Mouse (Mus musculus) left cerebral cortex, adult 18-20 months (tissue): Measurements from ENCODE around the gene Prss12. TPM values are rescaled to one million over a fixed set of nuclear protein-coding genes. Genes with fewer than 3 reads are reported as not detected.

Experiments used
- DNase-seq, 2 experiments: peaks; one replicate each; pipeline ENCODE4 v3.0.0; 2021 to 2022; ENCODE audit warnings: low spot score in 2 of 2, mixed read lengths in 1 of 2
- long read RNA-seq, 2 experiments: library from polyadenylated mRNA; stranded (forward); transcript quantifications; one replicate each; pipeline ENCODE4 v2.0.0; 2021
- total RNA-seq, 2 experiments: library from RNA; stranded (reverse); gene quantifications; 2 replicates each; pipeline ENCODE4 v1.2.3; 2021

Gene Prss12
- total RNA-seq, result 10 to 100 TPM; 15.6 to 22.2 TPM
- long read RNA-seq, experiment 1, transcript Prss12-201 (11 exons, 2,602 nt), result major isoform, 33 of 35 reads
- long read RNA-seq, experiment 1, partial matches to known transcripts, result 2 of 35 reads
- long read RNA-seq, experiment 1, other reads (novel, unspliced or antisense), result 0 of 35 reads
- long read RNA-seq, experiment 2, transcript Prss12-201 (11 exons, 2,602 nt), result major isoform, 39 of 42 reads
- long read RNA-seq, experiment 2, partial matches to known transcripts, result 2 of 42 reads
- long read RNA-seq, experiment 2, other reads (novel, unspliced or antisense), result 1 of 42 reads

DNA sequence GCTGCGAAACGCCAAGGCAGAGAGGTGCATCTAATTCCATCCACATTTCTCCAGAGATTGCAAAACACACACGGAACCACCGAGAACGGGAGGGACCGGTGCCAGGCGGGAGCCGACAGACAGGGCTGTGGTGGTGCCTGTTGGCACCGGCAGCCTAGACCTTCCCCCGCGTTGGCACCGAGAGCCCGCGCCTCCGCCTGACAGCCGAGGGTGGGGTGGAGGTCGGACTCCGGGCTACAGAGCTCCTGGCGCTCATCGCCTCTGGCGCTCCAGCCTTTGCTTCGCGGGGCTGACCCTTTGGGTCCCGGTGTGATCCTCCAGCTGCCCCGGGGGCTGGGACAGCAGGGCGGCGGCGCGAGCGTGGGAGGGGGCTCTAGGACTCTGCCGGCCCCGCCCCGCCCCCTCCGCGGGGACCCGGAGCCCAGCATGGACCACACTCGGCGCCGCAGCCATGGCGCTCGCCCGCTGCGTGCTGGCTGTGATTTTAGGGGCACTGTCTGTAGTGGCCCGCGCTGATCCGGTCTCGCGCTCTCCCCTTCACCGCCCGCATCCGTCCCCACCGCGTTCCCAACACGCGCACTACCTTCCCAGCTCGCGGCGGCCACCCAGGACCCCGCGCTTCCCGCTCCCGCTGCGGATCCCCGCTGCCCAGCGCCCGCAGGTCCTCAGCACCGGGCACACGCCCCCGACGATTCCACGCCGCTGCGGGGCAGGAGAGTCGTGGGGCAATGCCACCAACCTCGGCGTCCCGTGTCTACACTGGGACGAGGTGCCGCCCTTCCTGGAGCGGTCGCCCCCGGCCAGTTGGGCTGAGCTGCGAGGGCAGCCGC, at the start of gene Prss12:
Gene Prss12, plus strand, starts transcription at position 206 of the 830 bp plus-strand sequence.
- peak; percentile 55 to 80 for DNase-seq

DNA sequence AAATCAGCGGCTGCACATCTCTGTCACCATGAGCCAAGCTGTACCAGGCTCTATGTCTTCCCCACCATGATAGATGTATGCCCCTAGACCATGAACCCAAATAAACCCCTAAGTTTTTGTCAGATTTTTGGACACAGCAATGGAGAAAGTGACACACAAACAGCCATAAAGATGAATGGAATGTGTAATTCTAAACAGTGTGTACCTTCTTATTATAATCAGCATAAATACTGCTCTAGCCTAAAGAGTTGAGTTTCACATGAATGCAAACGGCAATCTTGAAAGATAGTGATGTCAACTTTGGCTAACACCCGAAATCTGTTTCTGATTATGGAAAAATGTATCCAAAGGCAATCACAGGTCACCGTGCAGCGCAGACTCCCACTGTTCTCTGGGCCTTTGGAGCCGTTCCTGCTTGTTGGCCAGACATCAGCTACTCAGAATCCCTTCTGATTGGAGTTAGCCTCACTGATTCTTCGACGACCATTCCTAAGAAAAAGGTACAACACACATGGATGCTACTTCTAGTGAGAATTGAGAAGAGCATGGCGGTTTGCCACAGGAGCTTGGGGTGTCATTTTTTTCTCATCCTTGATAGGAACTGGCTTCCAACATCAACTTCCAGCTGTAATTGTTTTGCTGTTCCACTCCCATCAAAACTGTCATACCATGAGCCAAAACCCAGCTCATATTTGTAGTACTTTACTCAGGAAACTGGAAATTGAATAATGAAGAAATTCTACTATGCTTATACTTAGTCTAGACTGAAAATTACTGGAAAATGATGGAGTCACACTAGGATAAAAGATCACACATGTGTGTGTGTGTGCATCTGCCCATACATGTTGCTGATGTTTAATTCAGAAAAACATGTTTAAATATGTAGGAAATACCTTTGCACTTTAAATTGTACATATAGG, 48.9 kb upstream of the Prss12 start:
- no peak for DNase-seq

DNA sequence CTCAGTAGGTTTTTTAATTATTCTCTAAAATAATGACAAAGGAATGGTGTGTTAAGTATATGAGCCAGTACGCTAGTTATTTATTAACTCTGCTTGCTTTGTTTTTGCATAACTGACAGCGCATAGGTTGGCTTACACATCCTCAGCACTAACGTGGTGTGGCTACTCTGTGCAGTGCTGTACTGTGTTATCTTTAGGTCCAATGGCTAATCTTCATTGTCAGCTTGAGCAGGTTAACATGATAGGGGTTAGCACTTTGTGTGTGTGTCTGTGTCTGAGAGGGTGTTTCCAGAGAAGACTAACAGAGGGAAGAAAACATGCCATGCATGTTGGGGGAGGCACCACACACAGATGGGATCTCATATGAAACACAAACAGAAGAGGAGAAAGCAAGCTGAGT, 41.8 kb upstream of the Prss12 start:
- no peak for DNase-seq

DNA sequence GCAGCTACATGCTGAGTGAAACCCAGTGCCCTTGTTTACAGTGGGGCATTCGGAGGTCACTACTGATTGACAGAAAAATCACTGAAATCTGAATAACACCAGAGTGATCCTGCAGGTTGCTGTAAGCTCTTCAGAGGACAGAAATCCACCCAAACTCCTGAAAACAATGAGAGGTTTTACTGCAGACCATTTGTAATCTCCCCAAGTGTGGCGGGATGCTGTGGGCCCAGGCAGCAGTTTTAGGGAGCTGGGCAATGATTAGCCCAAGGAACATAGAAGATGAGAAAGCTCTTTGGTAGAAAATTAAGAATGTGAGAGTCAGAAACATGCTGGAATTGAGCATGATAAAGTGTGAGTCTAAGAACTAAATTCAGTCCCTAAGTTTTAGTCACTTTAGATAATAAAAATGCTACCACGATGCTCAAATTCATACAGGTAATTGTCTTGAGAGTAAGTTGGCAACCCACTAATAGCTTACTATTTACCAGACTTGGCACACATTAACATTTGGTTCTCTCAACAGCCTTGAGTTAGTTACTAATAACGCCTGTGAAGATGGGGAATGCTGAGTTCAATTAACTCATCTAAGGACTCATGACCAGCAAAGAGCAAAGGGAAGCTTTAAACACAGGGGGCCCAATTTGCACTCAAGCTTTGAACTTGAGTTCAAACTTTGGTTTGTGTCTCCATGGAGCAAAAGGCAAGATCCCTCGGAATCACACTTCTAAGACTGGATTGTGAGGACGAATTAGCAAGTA, 34.7 kb upstream of the Prss12 start:
- DNase-seq, result no peak

DNA sequence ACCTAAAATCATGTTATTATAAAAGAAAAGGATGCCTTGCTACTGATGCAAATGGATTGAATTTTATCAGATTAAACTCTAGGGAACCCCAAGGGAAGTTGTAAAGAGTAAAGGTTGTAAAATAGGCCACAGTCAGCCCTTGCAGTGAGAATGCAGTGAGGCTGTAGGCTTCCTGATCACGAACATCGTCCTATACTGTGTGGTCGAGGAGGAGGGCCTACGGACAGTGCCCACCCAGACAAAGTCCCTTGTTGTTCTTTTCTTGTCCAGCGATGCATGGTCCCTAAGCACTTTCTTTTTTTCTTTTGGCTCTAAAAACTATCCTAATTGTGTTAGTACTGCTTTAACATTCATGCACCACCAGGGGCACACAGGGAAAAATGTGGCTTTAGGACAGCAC, 33.5 kb upstream of the Prss12 start:
- no peak for DNase-seq

DNA sequence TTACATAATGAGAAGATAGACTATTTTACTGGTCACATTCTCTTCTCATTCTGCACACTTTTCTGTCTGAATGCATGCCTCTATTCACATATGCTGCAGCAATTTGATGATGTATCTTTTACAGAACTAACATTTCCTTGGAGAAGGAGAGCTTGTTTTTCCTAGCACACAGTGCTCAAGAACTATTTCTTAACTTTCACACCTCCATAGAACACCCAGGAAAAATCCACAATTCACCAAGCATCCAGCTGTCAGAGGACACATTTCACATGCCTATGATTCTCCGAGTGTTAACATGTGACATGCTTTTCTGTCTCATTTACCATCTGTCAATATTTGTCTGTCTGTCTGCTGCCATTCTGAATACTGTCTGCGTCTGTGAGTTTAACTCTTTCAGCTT, 21.1 kb upstream of the Prss12 start:
- DNase-seq, result no peak

DNA sequence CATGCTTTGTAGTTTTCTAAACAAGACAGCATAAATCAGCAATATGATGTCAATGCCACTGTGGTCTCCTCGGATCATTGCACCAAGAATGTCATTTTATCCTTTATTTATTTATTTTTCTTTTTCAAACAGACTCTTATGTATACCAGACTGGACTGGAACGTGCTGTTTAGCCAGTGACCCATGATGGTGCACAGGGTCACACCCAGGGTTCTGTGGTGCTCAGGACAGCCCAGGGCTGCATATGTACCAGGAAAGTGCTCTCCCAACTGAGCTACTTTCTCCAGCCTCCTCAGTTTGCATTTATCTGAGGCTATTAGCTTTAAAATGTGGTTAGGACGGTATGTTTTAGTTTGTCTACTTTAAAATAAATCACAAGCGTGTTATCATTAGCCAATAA, 18.7 kb upstream of the Prss12 start:
- DNase-seq, result no peak

DNA sequence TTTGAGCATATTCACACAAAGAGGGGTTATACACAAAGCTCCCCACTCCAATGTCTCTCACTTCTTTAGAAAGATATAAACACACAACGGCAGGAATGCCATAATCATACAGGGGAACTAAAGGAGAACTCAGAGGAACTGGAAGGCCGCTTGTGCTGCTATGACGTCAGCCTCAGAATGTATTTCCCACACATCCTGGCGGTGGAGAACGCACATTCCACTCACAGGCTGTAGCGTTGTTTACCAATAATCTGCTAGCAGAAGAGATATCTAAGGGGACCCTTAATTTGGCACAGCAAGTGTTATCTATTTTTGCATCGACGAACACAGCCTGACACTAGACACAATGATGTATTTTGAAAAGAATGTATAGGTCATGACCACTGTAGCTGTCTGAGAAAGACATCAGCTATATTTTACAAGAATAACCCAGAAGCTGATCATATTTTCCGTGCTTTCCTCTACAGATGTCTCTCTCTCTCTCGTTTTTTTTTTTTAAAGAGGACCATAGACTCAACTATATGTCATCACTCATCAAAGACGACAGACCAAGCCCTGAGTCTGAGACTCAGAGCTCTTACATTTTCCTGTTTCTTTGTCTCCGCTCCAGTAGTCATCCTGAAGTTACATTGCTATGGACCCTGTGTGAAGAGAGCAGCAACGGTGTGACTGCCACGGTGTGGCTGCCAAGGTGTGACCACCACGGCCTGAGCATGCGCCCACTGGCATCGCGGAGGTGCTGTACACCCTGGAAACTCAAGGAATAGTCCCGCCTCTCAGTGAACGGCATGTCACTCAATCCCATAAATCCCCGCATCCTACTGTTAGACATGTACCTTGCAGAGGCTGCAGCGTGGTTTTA, 16.9 kb upstream of the Prss12 start:
- DNase-seq, result no peak

DNA sequence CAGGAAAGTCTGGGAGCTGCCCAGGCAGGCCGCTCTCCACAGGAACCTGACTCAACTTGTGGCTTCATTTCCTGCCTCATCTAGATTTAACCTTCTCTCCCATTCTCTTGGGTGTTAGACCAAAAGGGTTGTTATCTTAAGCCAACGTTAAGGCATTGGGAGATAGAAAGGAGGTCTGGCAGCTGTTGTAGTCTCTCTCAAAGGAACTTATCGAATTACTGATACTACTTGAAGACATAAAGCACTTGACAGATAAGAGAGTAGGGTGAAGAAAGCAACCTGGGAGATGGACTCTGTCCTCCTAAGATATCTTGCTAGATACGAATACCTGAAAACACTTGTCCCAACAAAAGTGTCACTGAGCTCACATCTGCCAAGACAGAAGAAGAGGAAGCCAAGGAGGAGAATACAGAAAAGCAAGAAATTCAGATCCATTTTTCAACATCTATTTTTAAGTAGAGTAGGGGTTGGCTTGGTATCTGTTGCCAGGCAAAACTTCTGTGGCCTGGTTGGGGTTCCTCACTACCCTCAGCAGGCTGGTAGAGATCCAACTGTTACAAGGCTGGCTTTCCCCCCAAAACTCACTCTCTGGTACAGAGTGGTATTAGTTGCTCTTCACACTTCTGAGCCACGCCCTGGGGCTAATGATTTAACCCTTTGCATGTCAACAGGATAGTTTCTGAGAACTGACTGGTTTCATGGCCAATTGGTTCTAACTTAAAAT, 14.6 kb upstream of the Prss12 start:
- DNase-seq, result no peak

DNA sequence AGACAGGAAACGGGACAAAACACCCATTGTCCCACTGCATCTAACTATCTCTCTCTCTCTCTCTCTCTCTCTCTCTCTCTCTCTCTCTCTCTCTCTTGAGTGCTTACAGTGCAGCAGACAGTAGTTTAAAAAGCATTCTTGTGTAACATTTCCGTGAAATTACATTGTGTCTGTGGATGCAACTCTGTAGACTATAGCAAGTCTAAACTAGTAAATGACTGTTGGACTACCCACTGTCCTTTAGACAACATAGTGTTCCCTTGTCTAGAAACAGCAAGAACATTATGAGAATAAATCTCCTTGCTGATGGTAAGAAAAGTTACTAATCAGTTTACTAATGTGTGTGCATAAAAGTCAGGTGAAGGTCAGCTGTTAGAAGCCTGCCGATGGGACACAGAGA, 13.4 kb upstream of the Prss12 start:
- DNase-seq, result no peak

DNA sequence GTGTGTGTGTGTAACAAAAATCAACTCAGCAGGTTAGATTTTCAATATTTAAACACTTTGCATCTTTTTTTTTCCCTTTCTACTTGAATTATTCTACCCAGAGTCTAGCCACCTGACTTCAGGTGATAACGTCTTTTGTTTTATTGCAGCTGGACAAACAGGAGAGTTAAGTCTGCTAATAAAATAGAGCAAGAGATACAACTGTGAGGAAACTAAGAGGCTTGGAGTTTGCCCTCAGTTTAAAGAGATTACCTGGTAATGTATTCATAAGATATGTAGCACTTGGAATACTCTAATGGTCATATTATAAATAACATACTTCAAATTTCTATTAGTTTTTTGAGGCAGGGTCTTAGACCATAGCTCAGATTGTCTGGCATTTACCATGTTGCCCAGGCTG, 9.1 kb upstream of the Prss12 start:
- DNase-seq, result no peak

DNA sequence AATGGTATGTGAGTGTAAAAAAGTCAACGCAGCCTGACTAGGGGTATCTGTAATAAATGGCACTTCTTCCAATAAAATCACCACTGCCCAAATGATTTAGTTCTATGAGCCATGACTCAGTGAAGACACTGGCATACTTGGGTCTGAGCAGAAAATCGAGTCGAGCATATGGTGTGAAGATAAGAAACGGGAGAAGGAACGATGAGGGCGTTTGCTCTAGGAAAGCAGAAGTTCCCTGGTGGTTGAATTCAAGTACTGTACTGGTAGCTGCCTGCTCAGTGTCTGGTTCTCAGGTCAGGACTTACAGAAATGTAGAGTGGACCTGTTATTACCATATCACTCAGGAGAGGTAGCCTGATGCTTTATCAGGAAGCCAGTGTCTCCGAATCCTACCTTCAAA, 6.2 kb upstream of the Prss12 start:
- DNase-seq, result no peak

DNA sequence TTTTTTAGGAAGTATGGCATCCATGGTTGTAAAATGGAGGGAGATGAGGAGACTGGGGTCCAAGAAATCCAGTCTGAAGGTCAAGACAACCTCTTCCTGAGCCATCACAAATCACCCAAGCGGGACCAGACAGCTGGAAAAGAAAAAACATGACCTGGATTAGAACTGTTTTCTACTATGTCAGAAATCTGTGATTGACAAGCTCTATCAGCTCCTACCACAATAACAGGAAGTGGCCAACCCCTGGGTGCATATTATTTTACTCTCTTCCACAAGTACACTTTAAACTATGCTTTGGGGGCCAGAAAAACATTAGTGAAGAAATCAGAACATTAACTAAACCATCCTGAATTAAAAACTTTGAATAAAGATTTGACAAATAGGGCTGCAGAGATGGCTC, 2.2 kb upstream of the Prss12 start:
- no peak for DNase-seq

DNA sequence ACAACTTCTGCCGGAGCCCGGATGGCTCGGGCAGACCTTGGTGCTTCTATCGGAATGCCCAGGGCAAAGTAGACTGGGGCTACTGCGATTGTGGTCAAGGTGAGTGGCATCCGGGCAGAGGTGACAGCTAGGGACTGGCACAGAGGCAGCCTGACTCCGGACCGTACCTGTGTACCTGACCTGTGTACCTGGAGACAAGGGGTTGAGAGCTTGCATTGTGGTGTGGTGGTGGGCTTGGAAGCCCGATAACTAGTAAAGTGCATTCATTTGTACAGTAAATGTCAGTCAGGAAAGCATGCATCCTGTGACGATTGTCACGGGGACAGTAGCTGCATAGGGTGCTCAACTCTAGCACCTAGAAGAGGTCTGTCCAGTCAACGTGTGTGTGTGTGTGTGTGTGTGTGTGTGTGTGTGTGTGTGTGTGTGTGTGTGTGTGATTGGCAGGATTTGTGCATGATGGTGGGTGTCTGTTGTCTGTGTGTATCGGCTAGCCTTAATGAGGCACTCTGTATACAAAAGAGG, 886 bp downstream of the Prss12 start:
- DNase-seq, result no peak

DNA sequence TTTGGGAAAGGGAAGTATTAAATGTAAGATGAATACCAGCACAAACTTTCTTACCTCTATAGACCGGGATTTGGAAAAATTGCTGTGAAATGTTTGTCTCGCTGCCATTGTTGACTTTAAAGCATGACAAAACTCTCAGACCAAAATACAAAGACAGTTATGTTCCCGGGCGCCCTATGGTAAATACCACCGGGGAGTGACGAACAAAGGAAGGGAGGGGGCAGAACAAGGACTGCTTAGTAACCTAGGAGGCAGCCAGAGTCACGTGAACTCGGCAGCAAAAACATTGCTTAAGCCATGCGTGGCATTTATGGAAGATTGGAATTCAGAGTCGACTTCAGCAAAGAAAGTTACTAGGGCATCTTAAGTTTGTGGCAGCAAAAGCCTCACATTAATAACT, 1.4 kb downstream of the Prss12 start:
- DNase-seq, result no peak

DNA sequence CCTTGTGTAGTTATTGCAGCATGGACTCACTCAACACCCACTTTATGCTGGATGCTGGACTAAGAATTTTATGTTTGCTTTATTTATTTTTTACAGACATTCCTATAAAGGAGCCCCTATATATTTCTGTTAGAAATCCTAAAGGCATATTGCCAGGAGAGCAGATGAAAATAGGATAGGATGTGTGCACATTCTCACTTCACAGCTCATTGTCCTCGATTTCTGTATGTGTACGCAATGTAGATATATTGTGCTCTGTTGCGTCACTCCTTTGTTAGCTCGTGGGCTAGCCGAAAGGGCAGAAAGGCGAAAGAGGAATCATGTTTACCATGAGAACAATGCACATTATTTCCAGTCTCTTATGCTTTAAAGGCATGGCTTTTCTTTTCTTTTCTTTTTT, 3.4 kb downstream of the Prss12 start:
- DNase-seq, result no peak

DNA sequence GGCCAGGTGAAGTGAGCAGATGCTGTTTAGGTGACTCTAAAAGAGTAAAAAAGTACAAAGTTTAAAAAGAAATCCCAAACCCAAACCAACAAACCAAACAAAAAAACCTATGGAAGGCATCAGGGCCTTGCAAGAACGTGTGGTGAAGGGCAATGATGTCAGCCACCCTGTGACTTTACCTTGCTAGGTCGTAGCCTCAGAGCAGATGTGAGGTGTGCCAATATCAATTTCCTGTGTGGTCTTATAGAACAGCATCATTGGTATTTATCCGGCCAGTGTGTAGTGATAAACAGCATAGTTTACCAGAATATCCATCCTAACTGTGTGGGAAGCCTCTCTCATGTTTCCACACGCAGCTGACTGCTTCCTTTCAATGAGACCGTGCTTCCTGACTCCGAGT, 6.2 kb downstream of the Prss12 start:
- no peak for DNase-seq

DNA sequence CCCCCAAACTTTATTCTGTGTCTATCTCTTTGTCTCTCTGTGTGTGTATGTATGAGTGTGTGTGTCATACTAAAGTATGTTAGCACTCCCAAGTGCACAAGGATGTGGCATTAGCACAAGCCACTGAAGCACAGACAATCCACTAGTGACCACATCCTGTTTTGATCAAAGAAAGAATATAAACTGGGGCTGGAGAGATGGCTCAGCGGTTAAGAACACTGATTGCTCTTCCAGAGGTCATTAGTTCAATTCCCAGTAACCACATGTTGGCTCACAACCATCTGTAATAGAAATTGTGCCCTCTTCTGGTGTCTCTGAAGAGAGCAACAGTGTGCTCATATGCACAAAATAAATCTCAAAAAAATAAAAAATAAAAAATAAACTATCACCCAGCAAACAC, 12.8 kb downstream of the Prss12 start:
- DNase-seq, result no peak

DNA sequence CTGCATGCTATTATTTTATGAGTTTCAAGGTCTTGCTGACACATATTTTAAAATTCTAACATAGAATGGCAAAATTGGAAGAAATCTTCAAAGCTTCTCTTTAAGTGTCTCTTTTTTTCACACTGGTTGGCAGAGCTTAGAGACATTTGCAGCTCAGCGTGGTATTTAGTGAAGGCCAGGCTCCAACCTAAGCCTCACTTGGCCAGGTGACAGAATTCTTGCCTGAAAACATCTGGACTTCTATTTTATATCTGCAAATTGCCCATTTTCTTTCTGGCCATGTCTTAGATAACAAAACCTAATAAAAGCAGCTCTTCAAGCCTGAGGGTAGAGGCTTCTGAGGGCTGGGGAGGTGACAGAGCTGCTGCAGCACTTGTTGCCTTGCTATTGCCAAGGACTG, 13.7 kb downstream of the Prss12 start:
- DNase-seq, result no peak
